ENCODE assay signal across 23 mouse cellular contexts in the genomic region with DNA sequence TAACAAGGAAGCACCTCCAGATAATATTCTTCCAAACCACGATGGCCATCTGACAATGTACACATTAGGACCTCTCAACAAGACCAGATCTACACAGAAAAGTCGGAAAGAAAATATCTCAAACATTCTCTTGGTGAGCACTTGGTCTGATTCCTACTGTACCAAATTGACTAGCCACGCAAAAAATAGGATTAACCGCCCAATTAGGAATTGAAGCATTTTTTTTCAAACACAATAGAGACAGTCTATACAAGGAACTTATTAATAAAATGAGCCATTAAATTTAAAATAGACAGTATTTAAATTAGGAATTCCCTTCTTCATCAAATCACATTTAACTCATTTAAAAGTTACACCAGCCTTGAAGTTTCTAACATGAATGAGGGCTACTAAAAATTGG.
DNase-seq lines count a peak whose midpoint lies in the region; ATAC-seq lines count a peak whose summit lies in the region.
"Had no signal": no experiment of that assay in that cellular context is flagged by ENCODE, and none has a peak within 500 bp of the region (broad histone marks: within the 10 kb centered on the region; RNA-seq: fewer than 3 reads in every experiment).

No protein-coding gene starts in this region.

- no peaks in the 10 kb centered on the region for H3K36me3 ChIP-seq in midbrain, embryonic 11.5 days (ENCODE audit: control insufficient read depth, insufficient read depth, low read length)
- H3K36me3 ChIP-seq in midbrain, embryonic 15.5 days (replicated peaks): no peaks in the 10 kb centered on the region
- H3K36me3 ChIP-seq: embryonic facial prominence, embryonic 10.5 days; embryonic facial prominence, embryonic 12.5 days; forebrain, embryonic 15.5 days; G1E had no signal

- no peak overlapping the region for H3K4me3 ChIP-seq in midbrain, embryonic 11.5 days (ENCODE audit: low read depth, low read length)
- no peak overlapping the region for H3K4me3 ChIP-seq in midbrain, embryonic 15.5 days
- H3K4me3 ChIP-seq: embryonic facial prominence, embryonic 10.5 days; embryonic facial prominence, embryonic 12.5 days; forebrain, embryonic 13.5 days; forebrain, embryonic 15.5 days had no signal

- ATAC-seq in midbrain, embryonic 11.5 days (ENCODE audit: low FRiP score): no peak
- ATAC-seq in midbrain, embryonic 15.5 days (replicated peaks): no peak
- ATAC-seq: CD4-positive, CD25-positive, alpha-beta regulatory T cell, adult 4 months; forebrain, embryonic 13.5 days; forebrain, embryonic 15.5 days; forebrain, postnatal 0 days had no signal

- no peaks in the 10 kb centered on the region for H3K9me3 ChIP-seq in midbrain, embryonic 11.5 days (ENCODE audit: control insufficient read depth, low read length)
- H3K9me3 ChIP-seq in midbrain, embryonic 15.5 days: no peaks in the 10 kb centered on the region
- H3K9me3 ChIP-seq: embryonic facial prominence, embryonic 10.5 days; embryonic facial prominence, embryonic 12.5 days; forebrain, embryonic 13.5 days; forebrain, embryonic 15.5 days; G1E had no signal

- H3K27me3 ChIP-seq in midbrain, embryonic 11.5 days (ENCODE audit: control insufficient read depth, insufficient read depth, low read length): no peaks in the 10 kb centered on the region
- H3K27me3 ChIP-seq in midbrain, embryonic 15.5 days (replicated peaks): no peaks in the 10 kb centered on the region
- H3K27me3 ChIP-seq: CH12.LX; embryonic facial prominence, embryonic 12.5 days; forebrain, embryonic 13.5 days; forebrain, embryonic 15.5 days had no signal

- intact Hi-C loops in heart, postnatal 25 days (cut with DNase I): no loop called here

- H3K4me2 ChIP-seq in midbrain, embryonic 11.5 days: no peak overlapping the region
- H3K4me2 ChIP-seq in midbrain, embryonic 15.5 days: no peak overlapping the region
- H3K4me2 ChIP-seq: embryonic facial prominence, embryonic 12.5 days; forebrain, embryonic 13.5 days; forebrain, embryonic 15.5 days had no signal

- WGBS in midbrain, embryonic 11.5 days: 86% methylated on average over 4 of the region's 4 CpGs
- WGBS in midbrain, embryonic 15.5 days: 63% methylated on average over 4 of the region's 4 CpGs

- H3K9ac ChIP-seq in midbrain, embryonic 11.5 days (ENCODE audit: low read length): no peak overlapping the region
- H3K9ac ChIP-seq in midbrain, embryonic 15.5 days: no peak overlapping the region
- H3K9ac ChIP-seq: embryonic facial prominence, embryonic 12.5 days; forebrain, embryonic 13.5 days; forebrain, embryonic 15.5 days; forebrain, postnatal 0 days had no signal

- no peak overlapping the region for H3K27ac ChIP-seq in midbrain, embryonic 11.5 days (ENCODE audit: low read depth, low read length)
- H3K27ac ChIP-seq in midbrain, embryonic 15.5 days: no peak overlapping the region
- H3K27ac ChIP-seq: embryonic facial prominence, embryonic 10.5 days; embryonic facial prominence, embryonic 12.5 days; forebrain, embryonic 13.5 days; forebrain, embryonic 15.5 days had no signal

- H3K4me1 ChIP-seq in midbrain, embryonic 11.5 days (ENCODE audit: control insufficient read depth, insufficient read depth, low read length): peaks cover 13% of the 10 kb centered on the region
- H3K4me1 ChIP-seq in midbrain, embryonic 15.5 days: peaks cover 18% of the 10 kb centered on the region

- DNase-seq in cerebellum, postnatal 10 days: peak; percentile 2 to 5
- DNase-seq in cerebellum, adult 9-10 months: no peak
- DNase-seq in midbrain, embryonic 11.5 days (ENCODE audit: low spot score, missing footprints): peak; percentile 41
- peak; percentile 61 for DNase-seq in retina, embryonic 14.5 days (ENCODE audit: low spot score)
- no peak for DNase-seq in heart, postnatal 25 days (ENCODE audit: low spot score)
- no peak for DNase-seq in layer of hippocampus, adult 9-11 months
- DNase-seq: adrenal gland, adult 2 months; adrenal gland, postnatal 10 days; adrenal gland, postnatal 25 days; B cell, adult 2 months; cerebellum, adult 11-12 months; cerebellum, adult 2 months; cerebellum, adult 9-11 months; cerebellum, postnatal 25 days; forebrain, postnatal 0 days had no signal

Comparison
In these comparisons a context has a peak if more than half of its experiments do, and no peak if none do; other contexts are left out.
1. DNase-seq: peak in cerebellum, postnatal 10 days (2 of 2), midbrain, embryonic 11.5 days (single experiment) and retina, embryonic 14.5 days (single experiment); none in cerebellum, adult 9-10 months (single experiment), heart, postnatal 25 days (single experiment) and layer of hippocampus, adult 9-11 months (single experiment).